In genomic region chr3:61428713-61429112, GRCm38 (mm10) we compare ENCODE assay signal across 30 mouse cellular contexts.
"Had no signal": no experiment of that assay in that cellular context is flagged by ENCODE, and none has a peak within 500 bp of the region (broad histone marks: within the 10 kb centered on the region; RNA-seq: fewer than 3 reads in every experiment).

No protein-coding gene starts in this region.

- H3K4me1 ChIP-seq: limb, embryonic 10.5 days; limb, embryonic 12.5 days; limb, embryonic 13.5 days; limb, embryonic 15.5 days; liver, embryonic 13.5 days; liver, embryonic 15.5 days; lung, embryonic 15.5 days; midbrain, embryonic 10.5 days; midbrain, embryonic 12.5 days; midbrain, embryonic 13.5 days; midbrain, embryonic 15.5 days; neural tube, embryonic 12.5 days had no signal

- H3K36me3 ChIP-seq: limb, embryonic 10.5 days; limb, embryonic 12.5 days; limb, embryonic 13.5 days; limb, embryonic 15.5 days; liver, embryonic 13.5 days; liver, embryonic 15.5 days; lung, embryonic 15.5 days; midbrain, embryonic 10.5 days; midbrain, embryonic 12.5 days; midbrain, embryonic 13.5 days; midbrain, embryonic 15.5 days; neural tube, embryonic 12.5 days had no signal

- DNase-seq: left cerebral cortex, postnatal 4 days; liver, embryonic 13.5 days; lung, adult 18-20 months; lung, adult 2 months; lung, embryonic 14.5 days; lung, postnatal 10 days; lung, postnatal 14 days; lung, postnatal 36 days; lung, postnatal 4 days; midbrain, embryonic 14.5 days had no signal

- H3K27ac ChIP-seq: left cerebral cortex, adult 2 months; limb, embryonic 10.5 days; limb, embryonic 12.5 days; limb, embryonic 13.5 days; limb, embryonic 15.5 days; liver, embryonic 13.5 days; liver, embryonic 14.5 days; liver, embryonic 15.5 days; lung, embryonic 15.5 days; macrophage; midbrain, embryonic 10.5 days; midbrain, embryonic 12.5 days; midbrain, embryonic 13.5 days; midbrain, embryonic 15.5 days; neural tube, embryonic 12.5 days had no signal

- H3K9ac ChIP-seq: limb, embryonic 12.5 days; limb, embryonic 13.5 days; limb, embryonic 15.5 days; liver, embryonic 13.5 days; liver, embryonic 14.5 days; liver, embryonic 15.5 days; lung, embryonic 14.5 days; lung, embryonic 15.5 days; midbrain, embryonic 12.5 days; midbrain, embryonic 13.5 days; midbrain, embryonic 15.5 days; neural tube, embryonic 12.5 days had no signal

- H3K4me2 ChIP-seq: limb, embryonic 12.5 days; limb, embryonic 13.5 days; limb, embryonic 15.5 days; liver, embryonic 11.5 days; liver, embryonic 13.5 days; liver, embryonic 15.5 days; lung, embryonic 14.5 days; lung, embryonic 15.5 days; midbrain, embryonic 11.5 days; midbrain, embryonic 12.5 days; midbrain, embryonic 13.5 days; midbrain, embryonic 15.5 days; neural tube, embryonic 12.5 days had no signal

- H3K27me3 ChIP-seq: limb, embryonic 12.5 days; limb, embryonic 13.5 days; limb, embryonic 15.5 days; liver, embryonic 13.5 days; liver, embryonic 15.5 days; lung, embryonic 15.5 days; megakaryocyte, embryonic 14.5 days; midbrain, embryonic 12.5 days; midbrain, embryonic 13.5 days; midbrain, embryonic 15.5 days; neural tube, embryonic 12.5 days had no signal

- H3K9me3 ChIP-seq: limb, embryonic 10.5 days; limb, embryonic 12.5 days; limb, embryonic 13.5 days; limb, embryonic 15.5 days; liver, embryonic 13.5 days; liver, embryonic 15.5 days; lung, embryonic 15.5 days; megakaryocyte, embryonic 14.5 days; midbrain, embryonic 10.5 days; midbrain, embryonic 12.5 days; midbrain, embryonic 13.5 days; midbrain, embryonic 15.5 days; neural tube, embryonic 12.5 days had no signal

- ATAC-seq: lung, postnatal 0 days; midbrain, embryonic 13.5 days; midbrain, embryonic 15.5 days; midbrain, embryonic 16.5 days had no signal

- H3K4me3 ChIP-seq: left cerebral cortex, adult 2 months; limb, embryonic 10.5 days; limb, embryonic 12.5 days; limb, embryonic 13.5 days; limb, embryonic 15.5 days; liver, embryonic 13.5 days; liver, embryonic 15.5 days; lung, embryonic 15.5 days; megakaryocyte, embryonic 14.5 days; midbrain, embryonic 10.5 days; midbrain, embryonic 12.5 days; midbrain, embryonic 13.5 days; midbrain, embryonic 15.5 days; myocyte; neural tube, embryonic 12.5 days had no signal
